ENCODE assay signal across 17 mouse cellular contexts in genomic region chr10:125171625-125172024, GRCm38 (mm10).
DNase-seq lines count a peak whose midpoint lies in the region; ATAC-seq lines count a peak whose summit lies in the region.
"Had no signal": no experiment of that assay in that cellular context is flagged by ENCODE, and none has a peak within 500 bp of the region (broad histone marks: within the 10 kb centered on the region; RNA-seq: fewer than 3 reads in every experiment).

No protein-coding gene starts in this region.

- DNase-seq in large intestine, adult 2 months (ENCODE audit: low read depth, low spot score) = peak; percentile 53
- no peak for DNase-seq in hindbrain, embryonic 14.5 days (ENCODE audit: low spot score)
- DNase-seq in cerebellum, postnatal 25 days = no peak
- no peak for DNase-seq in heart, postnatal 4 days
- DNase-seq: adrenal gland, postnatal 10 days; adrenal gland, postnatal 25 days; cerebellum, adult 11 months; cerebellum, adult 18-20 months; cerebellum, adult 8-10 months; cerebellum, adult 9-11 months; cerebellum, postnatal 14 days had no signal

- H3K9ac ChIP-seq in intestine, embryonic 16.5 days (ENCODE audit: low read depth, low read length) = no peak overlapping the region
- no peak overlapping the region for H3K9ac ChIP-seq in hindbrain, embryonic 14.5 days
- H3K9ac ChIP-seq: embryonic facial prominence, embryonic 12.5 days; forebrain, embryonic 12.5 days had no signal

- 79% methylated on average over 10 of the region's 10 CpGs for WGBS in intestine, embryonic 16.5 days
- 41% methylated on average over 10 of the region's 10 CpGs for WGBS in large intestine, adult 2 months
- 96% methylated on average over 10 of the region's 10 CpGs for WGBS in hindbrain, embryonic 14.5 days

- H3K9me3 ChIP-seq in intestine, embryonic 16.5 days (ENCODE audit: control insufficient read depth, low read length) = no peaks in the 10 kb centered on the region
- H3K9me3 ChIP-seq in hindbrain, embryonic 14.5 days (ENCODE audit: control insufficient read depth, low read length) = no peaks in the 10 kb centered on the region
- H3K9me3 ChIP-seq: embryonic facial prominence, embryonic 10.5 days; embryonic facial prominence, embryonic 12.5 days; forebrain, embryonic 12.5 days had no signal

- H3K36me3 ChIP-seq in intestine, embryonic 16.5 days (ENCODE audit: control insufficient read depth, insufficient read depth, low read length) = no peaks in the 10 kb centered on the region
- no peaks in the 10 kb centered on the region for H3K36me3 ChIP-seq in hindbrain, embryonic 14.5 days (replicated peaks; ENCODE audit: control insufficient read depth, insufficient read depth)
- H3K36me3 ChIP-seq: embryonic facial prominence, embryonic 10.5 days; embryonic facial prominence, embryonic 12.5 days; forebrain, embryonic 12.5 days had no signal

- no peak overlapping the region for H3K4me2 ChIP-seq in intestine, embryonic 16.5 days (ENCODE audit: low read depth, low read length)
- no peak overlapping the region for H3K4me2 ChIP-seq in hindbrain, embryonic 14.5 days (replicated peaks)
- H3K4me2 ChIP-seq: embryonic facial prominence, embryonic 12.5 days; forebrain, embryonic 12.5 days had no signal

- no peaks in the 10 kb centered on the region for H3K27me3 ChIP-seq in intestine, embryonic 16.5 days (replicated peaks; ENCODE audit: control insufficient read depth, insufficient read depth, low read length)
- no peaks in the 10 kb centered on the region for H3K27me3 ChIP-seq in hindbrain, embryonic 14.5 days (ENCODE audit: control insufficient read depth, insufficient read depth, low read length)
- H3K27me3 ChIP-seq: embryonic facial prominence, embryonic 12.5 days had no signal

- H3K27ac ChIP-seq in intestine, embryonic 16.5 days (ENCODE audit: low read length) = no peak overlapping the region
- no peak overlapping the region for H3K27ac ChIP-seq in hindbrain, embryonic 14.5 days
- H3K27ac ChIP-seq: embryonic facial prominence, embryonic 10.5 days; embryonic facial prominence, embryonic 12.5 days; forebrain, embryonic 12.5 days had no signal

- no peaks in the 10 kb centered on the region for H3K4me1 ChIP-seq in intestine, embryonic 16.5 days (ENCODE audit: control insufficient read depth, insufficient read depth, low read length)
- no peaks in the 10 kb centered on the region for H3K4me1 ChIP-seq in hindbrain, embryonic 14.5 days (replicated peaks; ENCODE audit: control insufficient read depth, insufficient read depth, low read length)
- H3K4me1 ChIP-seq: embryonic facial prominence, embryonic 10.5 days; embryonic facial prominence, embryonic 12.5 days had no signal

- no peak overlapping the region for H3K4me3 ChIP-seq in intestine, embryonic 16.5 days (ENCODE audit: low read length)
- H3K4me3 ChIP-seq in hindbrain, embryonic 14.5 days (replicated peaks; ENCODE audit: low read length) = no peak overlapping the region
- H3K4me3 ChIP-seq: embryonic facial prominence, embryonic 10.5 days; embryonic facial prominence, embryonic 12.5 days; forebrain, embryonic 12.5 days had no signal

- ATAC-seq in intestine, embryonic 16.5 days = peak; percentile 95
- no peak for ATAC-seq in hindbrain, embryonic 14.5 days (ENCODE audit: low FRiP score)
- ATAC-seq: forebrain, embryonic 14.5 days; forebrain, embryonic 16.5 days had no signal
